Mouse (Mus musculus): ENCODE measurements around the gene Filip1.

DNA sequence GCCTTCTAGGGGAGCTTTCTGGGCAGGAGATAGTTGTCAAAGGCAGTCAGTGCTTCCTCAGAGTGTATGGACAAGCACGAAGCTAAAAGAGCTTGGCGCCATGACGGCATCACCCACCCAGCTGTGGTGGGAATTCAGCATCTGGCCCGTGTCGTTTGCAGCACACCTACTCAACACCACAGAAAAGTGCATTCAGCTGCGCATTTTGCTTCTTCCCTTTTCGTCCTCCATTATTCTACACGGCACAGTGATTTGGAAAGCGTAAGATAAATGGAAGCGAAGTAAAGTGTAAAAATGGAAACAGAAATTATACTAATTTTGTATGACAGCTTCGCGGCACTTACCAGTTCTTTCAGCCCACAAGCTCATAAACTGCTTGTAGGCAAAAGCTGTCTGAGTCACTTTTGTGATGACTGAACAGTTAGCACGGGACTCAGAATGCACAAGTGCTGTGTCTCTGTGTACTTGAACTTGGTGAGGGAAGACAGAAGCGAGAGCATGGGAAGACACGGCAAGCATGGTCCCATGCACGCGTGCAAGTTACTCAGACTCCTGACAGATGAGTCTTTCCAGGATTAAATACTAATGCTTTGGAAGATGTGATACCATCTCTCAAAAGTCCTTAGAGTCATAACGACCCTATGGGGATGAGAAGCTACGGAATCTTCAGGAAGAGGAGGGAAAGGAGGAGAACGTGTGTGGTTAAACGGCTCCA lies 85.3 kb downstream of the Filip1 start:
- TF ChIP-seq CTCF (IDR thresholded peaks at IDR 0.05; ENCODE audit: low read depth) (no peak), EP300 (IDR thresholded peaks at IDR 0.05; ENCODE audit: low read depth) (no peak)
